Mouse (Mus musculus) limb, embryonic 14.5 days (tissue): Measurements from ENCODE around the gene Cyp20a1. TPM values are rescaled to one million over a fixed set of nuclear protein-coding genes. Genes with fewer than 3 reads are reported as not detected.

Experiments used
- ATAC-seq: fragments of 200-750 bp; cut with Nextera tagmentation; 2 replicates; pipeline ENCODE4 v1.8.0; 2017; ENCODE audit warnings: low read depth, moderate number of reproducible peaks, moderate TSS enrichment; ENCODE audit not compliant: low FRiP score
- DNase-seq: peaks from one replicate; pipeline ENCODE4 v3.0.0-alpha.2; 2015; ENCODE audit warnings: low spot score
- H3K27ac ChIP-seq: fragments of 300-500 bp; sonication (generic); replicated peaks from 2 replicates; pipeline ENCODE4 v1.5.1; 2014; ENCODE audit warnings: low read depth, mild to moderate bottlenecking, low read length, moderate library complexity, mixed read lengths
- H3K27me3 ChIP-seq: fragments of 300-500 bp; sonication (generic); 2 replicates; pipeline ENCODE4 v1.6.1; 2014; ENCODE audit warnings: low read length, mixed read lengths; ENCODE audit not compliant: control insufficient read depth, insufficient read depth
- H3K36me3 ChIP-seq: fragments of 300-500 bp; sonication (generic); 2 replicates; pipeline ENCODE4 v1.6.1; 2014; ENCODE audit warnings: mild to moderate bottlenecking, low read length, moderate library complexity, mixed read lengths; ENCODE audit not compliant: control insufficient read depth, insufficient read depth
- H3K4me1 ChIP-seq: fragments of 300-500 bp; sonication (generic); 2 replicates; pipeline ENCODE4 v1.6.1; 2014; ENCODE audit warnings: antibody characterized with exemption, low read length, mixed read lengths; ENCODE audit not compliant: control insufficient read depth, insufficient read depth
- H3K4me2 ChIP-seq: fragments of 300-500 bp; sonication (generic); replicated peaks from 2 replicates; pipeline ENCODE4 v1.6.1; 2014; ENCODE audit warnings: low read depth, mild to moderate bottlenecking, low read length, moderate library complexity; ENCODE audit not compliant: severe bottlenecking
- H3K4me3 ChIP-seq: fragments of 300-500 bp; sonication (generic); replicated peaks from 2 replicates; pipeline ENCODE4 v1.5.1; 2014; ENCODE audit warnings: low read length
- H3K9ac ChIP-seq: fragments of 300-500 bp; sonication (generic); 2 replicates; pipeline ENCODE4 v1.6.1; 2014; ENCODE audit warnings: mild to moderate bottlenecking, low read depth, low read length, moderate library complexity; ENCODE audit not compliant: severe bottlenecking
- H3K9me3 ChIP-seq: fragments of 300-500 bp; sonication (generic); 2 replicates; pipeline ENCODE4 v1.6.1; 2016; ENCODE audit warnings: low read length; ENCODE audit not compliant: control insufficient read depth
- POLR2A ChIP-seq: fragments of 200-500 bp; IDR thresholded peaks from 2 replicates; pipeline ENCODE4 v1.8.0; 2012; ENCODE audit warnings: inconsistent platforms, mild to moderate bottlenecking, moderate library complexity, borderline replicate concordance; ENCODE audit not compliant: insufficient read depth, insufficient read length; ENCODE audit errors: extremely low read depth
- WGBS: fragments of 180-500 bp; shearing (Covaris S2); extraction: QIAGEN DNeasy Blood & Tissue Kit; methylation state at CpG from one replicate; pipeline ENCODE4 v1.1.7; 2014; 5-methylcytosine and 5-hydroxymethylcytosine counted together
- polyA plus RNA-seq, 2 experiments: library from polyadenylated mRNA; depleted of rRNA in 1 of 2; stranded (reverse) in 1 of 2; unstranded in 1 of 2; fragments of >200 nt; fragmentation: Nextera tagmentation in 1 of 2; extraction: Ambion mirVana in 1 of 2; gene quantifications; 2 replicates each; pipeline versions ENCODE4 v1.2.1 to v1.2.3; 2012 to 2014

The Cyp20a1 gene
- polyA plus RNA-seq, 2 experiments = 5.5 to 24.3 TPM

DNA sequence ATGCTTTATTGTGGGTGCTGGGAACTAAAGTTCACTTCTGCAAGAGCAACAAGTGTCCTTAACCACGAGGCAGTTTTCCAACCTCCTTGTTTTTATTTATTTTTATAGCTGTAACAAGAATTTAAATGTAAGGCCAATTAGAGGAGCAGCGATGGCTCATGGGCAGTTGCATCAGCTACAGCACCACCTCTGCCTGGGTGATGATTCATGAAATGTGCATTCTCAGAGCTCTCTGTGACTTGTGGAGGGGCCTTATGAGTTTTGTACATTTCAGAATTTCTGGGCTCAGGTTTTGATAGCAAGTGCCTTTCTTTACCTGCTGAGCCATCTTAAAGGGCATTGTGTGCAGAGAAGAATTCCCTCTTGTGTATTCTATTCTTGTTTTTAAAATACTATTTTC is 85.2 kb downstream of the Cyp20a1 start:
- H3K4me3 ChIP-seq = no peak overlapping the region
- no peak overlapping the region for H3K9ac ChIP-seq
- ATAC-seq (no peak), DNase-seq (no peak)
- H3K36me3 ChIP-seq = no peaks in the 10 kb centered on the region
- H3K27ac ChIP-seq = no peak overlapping the region
- H3K9me3 ChIP-seq = no peaks in the 10 kb centered on the region
- no peak overlapping the region for H3K4me2 ChIP-seq
- WGBS = 85% methylated on average over 2 of the region's 2 CpGs
- TF ChIP-seq POLR2A = no peak
- no peaks in the 10 kb centered on the region for H3K4me1 ChIP-seq
- H3K27me3 ChIP-seq = no peaks in the 10 kb centered on the region

DNA sequence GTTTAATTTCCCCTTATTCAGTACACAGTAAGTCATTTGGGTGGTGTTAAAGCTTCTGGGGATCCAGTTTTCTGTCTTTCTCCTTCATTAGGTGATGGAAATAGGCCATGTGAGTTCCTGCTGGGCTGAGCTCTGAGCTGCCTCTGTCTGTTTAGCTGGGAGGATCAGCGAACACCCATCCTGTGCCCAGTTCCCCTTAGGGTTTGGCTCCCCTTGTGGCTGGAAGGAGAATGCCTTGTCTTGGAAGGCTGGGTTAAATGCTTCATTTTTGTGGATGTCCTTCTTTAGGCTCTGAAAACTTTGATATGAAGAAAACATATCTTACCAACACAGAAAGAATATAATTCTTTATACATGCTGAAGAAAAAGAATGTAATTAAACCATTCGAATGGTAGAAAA is 85.8 kb downstream of the Cyp20a1 start:
- TF ChIP-seq POLR2A = no peak
- WGBS = 80% methylated on average over 2 of the region's 2 CpGs
- Histone ChIP-seq H3K27me3 (no peaks in the 10 kb centered on the region), H3K4me1 (no peaks in the 10 kb centered on the region), H3K9ac (no peak overlapping the region), H3K4me2 (no peak overlapping the region), H3K36me3 (no peaks in the 10 kb centered on the region), H3K4me3 (no peak overlapping the region), H3K9me3 (no peaks in the 10 kb centered on the region), H3K27ac (no peak overlapping the region)
- ATAC-seq = no peak
- no peak for DNase-seq

DNA sequence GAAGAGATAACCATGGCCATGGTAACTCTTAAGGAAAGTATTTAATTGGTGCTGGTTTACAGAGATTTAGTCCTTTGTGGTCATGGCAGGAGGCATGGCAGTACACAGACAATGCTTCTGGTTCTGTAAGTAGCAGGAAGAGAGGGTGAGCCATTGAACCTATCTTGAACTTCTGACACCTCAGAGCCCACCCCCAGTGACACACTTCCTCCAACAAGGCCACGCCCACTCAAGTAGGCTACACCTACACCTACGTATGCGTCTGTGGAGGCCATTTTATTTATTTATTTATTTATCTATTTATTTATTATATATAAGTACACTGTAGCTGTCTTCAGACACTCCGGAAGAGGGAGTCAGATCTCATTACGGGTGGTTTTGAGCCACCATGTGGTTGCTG is 88.4 kb downstream of the Cyp20a1 start:
- 93% methylated on average over 5 of the region's 5 CpGs for WGBS
- no peak overlapping the region for H3K9ac ChIP-seq
- H3K4me2 ChIP-seq = no peak overlapping the region
- 0 out of 2 replicates have a peak, but pooled peaks cover 3% of the 10 kb centered on the region for H3K36me3 ChIP-seq
- no peaks in the 10 kb centered on the region for H3K4me1 ChIP-seq
- H3K27me3 ChIP-seq = no peaks in the 10 kb centered on the region
- no peak overlapping the region for H3K27ac ChIP-seq
- ATAC-seq = no peak
- H3K9me3 ChIP-seq = no peaks in the 10 kb centered on the region
- no peak for DNase-seq
- no peak overlapping the region for H3K4me3 ChIP-seq
- no peak for TF ChIP-seq POLR2A

DNA sequence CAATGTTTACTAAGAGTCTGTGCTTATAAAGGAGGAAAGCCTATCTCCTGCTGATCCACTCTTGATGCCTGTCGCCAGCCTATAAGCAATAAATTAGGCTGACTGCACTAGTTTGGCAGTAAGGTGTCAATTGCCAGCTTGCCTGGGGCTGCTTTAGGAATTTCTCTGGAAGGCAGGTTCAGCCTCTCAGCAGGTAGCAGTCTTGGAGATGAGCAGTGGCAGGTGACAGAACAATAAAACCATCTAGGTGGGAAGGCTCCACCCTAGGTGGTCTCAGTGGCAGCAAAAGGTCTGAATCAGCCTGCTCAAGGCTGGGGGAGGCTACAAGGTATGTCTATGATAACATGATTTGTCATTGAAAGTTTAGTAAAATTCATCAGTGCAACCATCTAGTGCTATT is 89.4 kb downstream of the Cyp20a1 start:
- Histone ChIP-seq H3K27me3 (no peaks in the 10 kb centered on the region), H3K4me3 (no peak overlapping the region), H3K27ac (no peak overlapping the region), H3K9ac (no peak overlapping the region), H3K9me3 (no peaks in the 10 kb centered on the region), H3K36me3 (peaks cover 7% of the 10 kb centered on the region; the same call in 1 of the 2 replicates), H3K4me1 (no peaks in the 10 kb centered on the region), H3K4me2 (no peak overlapping the region)
- DNase-seq (no peak), ATAC-seq (no peak)
- WGBS = 32% methylated on average over 1 of the region's 1 CpGs
- no peak for TF ChIP-seq POLR2A

Other genes with a start within 250 kb of the Cyp20a1 start
- gene Carf, start 245.1 kb upstream of the Cyp20a1 start, polyA plus RNA-seq (2012; rRNA removed) = 9.0 and 9.3 TPM in 2 replicates
- 8.6 and 9.4 TPM in 2 replicates for gene Carf, start 245.1 kb upstream of the Cyp20a1 start, polyA plus RNA-seq (2014; fragmentation: Nextera tagmentation; extraction: Ambion mirVana)
- 19.3 and 23.4 TPM in 2 replicates for gene Wdr12, start 244.7 kb upstream of the Cyp20a1 start, polyA plus RNA-seq (2012; rRNA removed)
- gene Wdr12, start 244.7 kb upstream of the Cyp20a1 start, polyA plus RNA-seq (2014; fragmentation: Nextera tagmentation; extraction: Ambion mirVana) = 39.6 and 44.8 TPM in 2 replicates
- 5.2 and 6.1 TPM in 2 replicates for gene Nbeal1, start 162.7 kb upstream of the Cyp20a1 start, polyA plus RNA-seq (2012; rRNA removed)
- 8.5 and 10.8 TPM in 2 replicates for gene Nbeal1, start 162.7 kb upstream of the Cyp20a1 start, polyA plus RNA-seq (2014; fragmentation: Nextera tagmentation; extraction: Ambion mirVana)
- 14.4 and 17.7 TPM in 2 replicates for gene Abi2, start 66.3 kb downstream of the Cyp20a1 start, polyA plus RNA-seq (2012; rRNA removed)
- 15.0 and 19.6 TPM in 2 replicates for gene Abi2, start 66.3 kb downstream of the Cyp20a1 start, polyA plus RNA-seq (2014; fragmentation: Nextera tagmentation; extraction: Ambion mirVana)
- 25.6 and 26.5 TPM in 2 replicates for gene Raph1, start 223.8 kb downstream of the Cyp20a1 start, polyA plus RNA-seq (2012; rRNA removed)
- gene Raph1, start 223.8 kb downstream of the Cyp20a1 start, polyA plus RNA-seq (2014; fragmentation: Nextera tagmentation; extraction: Ambion mirVana) = 23.1 and 30.4 TPM in 2 replicates